Mouse (Mus musculus) left cerebral cortex, adult 2 months (tissue): Measurements from ENCODE around the gene Slc25a33. TPM values are rescaled to one million over a fixed set of nuclear protein-coding genes. Genes with fewer than 3 reads are reported as not detected.
"Not testable (repeated sequence)": the region's sequence is repeated elsewhere in the genome, so short reads cannot be mapped to it uniquely, and the experiment has no call there.

ENCODE experiments used
- DNase-seq, 2 experiments: peaks; one replicate each; pipeline ENCODE4 v3.0.0; 2021 to 2022; ENCODE audit warnings: low spot score in 2 of 2, mixed read lengths in 1 of 2; ENCODE audit errors: extremely low spot score in 1 of 2
- H3K27ac ChIP-seq: fragments of 200-600 bp; 2 replicates; pipeline ENCODE4 v1.8.1; 2022
- H3K4me3 ChIP-seq: fragments of 200-600 bp; 2 replicates; pipeline ENCODE4 v1.8.1; 2022
- CTCF ChIP-seq: fragments of 200-600 bp; IDR thresholded peaks from 2 replicates; pipeline ENCODE4 v1.8.1; 2022; ENCODE audit warnings: antibody characterized with exemption, mild to moderate bottlenecking, moderate library complexity
- intact Hi-C: fragments of 180-260 bp; cut with DNase I; formaldehyde crosslinking; loops from one replicate; pipeline ENCODE4 v1.15.1; 2025
- total RNA-seq, 2 experiments: library from RNA; stranded (reverse); gene quantifications; 2 replicates each; pipeline ENCODE4 v1.2.3; 2021

Slc25a33 gene
- total RNA-seq, 2 experiments from 2014 or later: 25.9 to 30.2 TPM

GRCm38 (mm10) chr4:149750671-149751070, 23.4 kb downstream of the Slc25a33 start:
- intact Hi-C loops: no loop called here
- no peak overlapping the region for H3K4me3 ChIP-seq
- no peak for DNase-seq
- H3K27ac ChIP-seq: no peak overlapping the region
- TF ChIP-seq CTCF: no peak

GRCm38 (mm10) chr4:149749663-149750015, 24.4 kb downstream of the Slc25a33 start:
- intact Hi-C loops: not testable (repeated sequence)

GRCm38 (mm10) chr4:149749003-149749662, 24.9 kb downstream of the Slc25a33 start:
- DNase-seq: no peak
- intact Hi-C loops: no loop called here
- Histone ChIP-seq H3K4me3 (no peak overlapping the region), H3K27ac (peak overlapping the region; percentile 17; the same call in 1 of the 2 replicates)
- no peak for TF ChIP-seq CTCF

More at GRCm38 (mm10) chr4:149749663-149750015, 24.4 kb downstream of the Slc25a33 start:
- not testable (repeated sequence) for H3K27ac ChIP-seq, DNase-seq, H3K4me3 ChIP-seq

- Histone ChIP-seq H3K27ac (no peak overlapping the region), H3K4me3 (no peak overlapping the region)
- no peak for DNase-seq
- TF ChIP-seq CTCF: no peak
- intact Hi-C loops: no loop called here
These were observed 30.0 kb downstream of the Slc25a33 start for GRCm38 (mm10) chr4:149744119-149744518.

GRCm38 (mm10) chr4:149742011-149742530, 32.0 kb downstream of the Slc25a33 start:
- H3K27ac ChIP-seq: no peak overlapping the region
- intact Hi-C loops: no loop called here
- DNase-seq: no peak
- no peak overlapping the region for H3K4me3 ChIP-seq
- TF ChIP-seq CTCF: no peak

- TF ChIP-seq CTCF: no peak
- Histone ChIP-seq H3K4me3 (no peak overlapping the region), H3K27ac (no peak overlapping the region)
- no peak for DNase-seq
- intact Hi-C loops: no loop called here
These were observed 33.8 kb downstream of the Slc25a33 start for GRCm38 (mm10) chr4:149740301-149740700.

- DNase-seq: no peak
- intact Hi-C loops: no loop called here
- TF ChIP-seq CTCF: no peak
- Histone ChIP-seq H3K27ac (no peak overlapping the region), H3K4me3 (no peak overlapping the region)
These were observed 34.6 kb downstream of the Slc25a33 start for GRCm38 (mm10) chr4:149739478-149739877.

GRCm38 (mm10) chr4:149737383-149738324, 36.4 kb downstream of the Slc25a33 start, which contains the start of gene Tmem201:
Gene Tmem201, minus strand, starts transcription at chr4:149738044.
- Histone ChIP-seq H3K27ac (peak within 1 kb of the TSS; percentile 85), H3K4me3 (peak within 1 kb of the TSS; percentile 71)
- peak; percentile 95 to 96 for DNase-seq
- intact Hi-C loops: loop anchor here (1.0 kb wide), 1 partner anchor 13 kb away; no protein-coding TSS in a partner anchor
- TF ChIP-seq CTCF: peak; percentile 96

GRCm38 (mm10) chr4:149736581-149736980, 37.5 kb downstream of the Slc25a33 start:
- DNase-seq: no peak
- no peak for TF ChIP-seq CTCF
- H3K4me3 ChIP-seq: peak overlapping the region; percentile 71
- intact Hi-C loops: no loop called here
- H3K27ac ChIP-seq: 0 out of 2 replicates have a peak overlapping the region, but pooled peaks have one; percentile 85

GRCm38 (mm10) chr4:149735624-149736250, 38.3 kb downstream of the Slc25a33 start:
- no peak for TF ChIP-seq CTCF
- Histone ChIP-seq H3K4me3 (peak overlapping the region; percentile 6; the same call in 1 of the 2 replicates), H3K27ac (no peak overlapping the region; the same call in 1 of the 2 replicates)
- DNase-seq: no peak
- intact Hi-C loops: no loop called here

GRCm38 (mm10) chr4:149734730-149735475, 39.2 kb downstream of the Slc25a33 start:
- no peak for DNase-seq
- H3K27ac ChIP-seq: peak overlapping the region; percentile 80; the same call in 1 of the 2 replicates

More at GRCm38 (mm10) chr4:149734730-149735475, 39.2 kb downstream of the Slc25a33 start:
- no peak overlapping the region for H3K4me3 ChIP-seq
- intact Hi-C loops: no loop called here
- TF ChIP-seq CTCF: no peak
